Mouse (Mus musculus) stomach, postnatal 0 days (tissue): ENCODE results near the gene Arid5b. TPM values are rescaled to one million over a fixed set of nuclear protein-coding genes. Genes with fewer than 3 reads are reported as not detected.

Experiments
- ATAC-seq: fragments of 200-750 bp; cut with Nextera tagmentation; 2 replicates; pipeline ENCODE4 v1.8.0; 2017; ENCODE audit not compliant: low FRiP score, low TSS enrichment
- DNase-seq: peaks from one replicate; pipeline ENCODE4 v3.0.0-alpha.2; 2016; ENCODE audit warnings: low spot score
- H3K27ac ChIP-seq: fragments of 300-500 bp; sonication (generic); replicated peaks from 2 replicates; pipeline ENCODE4 v1.5.1; 2014; ENCODE audit warnings: mild to moderate bottlenecking, control low read depth
- H3K27me3 ChIP-seq: fragments of 300-500 bp; sonication (generic); 2 replicates; pipeline ENCODE4 v1.6.1; 2014; ENCODE audit warnings: low read length; ENCODE audit not compliant: control insufficient read depth, insufficient read depth
- H3K36me3 ChIP-seq: fragments of 300-500 bp; sonication (generic); 2 replicates; pipeline ENCODE4 v1.6.1; 2014; ENCODE audit warnings: low read length, mixed read lengths; ENCODE audit not compliant: control insufficient read depth, insufficient read depth
- H3K4me1 ChIP-seq: fragments of 300-500 bp; sonication (generic); replicated peaks from 2 replicates; pipeline ENCODE4 v1.6.1; 2014; ENCODE audit warnings: antibody characterized with exemption; ENCODE audit not compliant: control insufficient read depth, insufficient read depth
- H3K4me2 ChIP-seq: fragments of 300-500 bp; sonication (generic); replicated peaks from 2 replicates; pipeline ENCODE4 v1.6.1; 2014; ENCODE audit warnings: low read depth, mild to moderate bottlenecking, control low read depth, moderate library complexity
- H3K4me3 ChIP-seq: fragments of 300-500 bp; sonication (generic); 2 replicates; pipeline ENCODE4 v1.5.1; 2014; ENCODE audit warnings: low read depth, low read length, control low read depth
- H3K9ac ChIP-seq: fragments of 300-500 bp; sonication (generic); 2 replicates; pipeline ENCODE4 v1.6.1; 2014; ENCODE audit warnings: mild to moderate bottlenecking, low read length, control low read depth, mixed read lengths
- H3K9me3 ChIP-seq: fragments of 300-500 bp; sonication (generic); 2 replicates; pipeline ENCODE4 v1.6.1; 2016; ENCODE audit warnings: low read length; ENCODE audit not compliant: control insufficient read depth
- CTCF ChIP-seq: IDR thresholded peaks from 2 replicates; pipeline ENCODE4 v1.5.1; 2016; ENCODE audit warnings: antibody characterized with exemption, low read depth, mild to moderate bottlenecking, moderate library complexity
- EP300 ChIP-seq: optimal IDR thresholded peaks from 2 replicates; pipeline ENCODE3; 2016; ENCODE audit warnings: antibody characterized with exemption
- WGBS: fragments of 180-500 bp; shearing (Covaris S2); extraction: QIAGEN DNeasy Blood & Tissue Kit; methylation state at CpG from one replicate; pipeline ENCODE4 v1.1.7; 2014; 5-methylcytosine and 5-hydroxymethylcytosine counted together
- polyA plus RNA-seq: library from polyadenylated mRNA; unstranded; fragments of >200 nt; fragmentation: Nextera tagmentation; extraction: Ambion mirVana; gene quantifications from 2 replicates; pipeline ENCODE4 v1.2.1, GENCODE M21; 2015

The Arid5b gene
- polyA plus RNA-seq, 1 experiment from 2014 or later, result 18.3 TPM

- no peaks in the 10 kb centered on the region for H3K27me3 ChIP-seq
- no peak overlapping the region for H3K4me2 ChIP-seq
- no peaks in the 10 kb centered on the region for H3K9me3 ChIP-seq
- no peak overlapping the region for H3K9ac ChIP-seq
- WGBS, result 88% methylated on average over 6 of the region's 6 CpGs
- no peak for DNase-seq
- H3K4me1 ChIP-seq, result peaks cover 13% of the 10 kb centered on the region
- no peak for ATAC-seq
- H3K27ac ChIP-seq, result no peak overlapping the region
- no peak for TF ChIP-seq EP300
- no peak for TF ChIP-seq CTCF
- H3K36me3 ChIP-seq, result 0 out of 2 replicates have a peak, but pooled peaks cover 5% of the 10 kb centered on the region
- H3K4me3 ChIP-seq, result no peak overlapping the region
Measured at GRCm38 (mm10) chr10:68107716-68108115, 170.8 kb downstream of the Arid5b start.

- DNase-seq (no peak), ATAC-seq (no peak)
- Histone ChIP-seq H3K36me3 (0 out of 2 replicates have a peak, but pooled peaks cover 5% of the 10 kb centered on the region), H3K9ac (no peak overlapping the region), H3K27ac (no peak overlapping the region), H3K4me3 (no peak overlapping the region), H3K4me2 (no peak overlapping the region), H3K9me3 (no peaks in the 10 kb centered on the region), H3K4me1 (peaks cover 13% of the 10 kb centered on the region), H3K27me3 (no peaks in the 10 kb centered on the region)
- no peak for TF ChIP-seq EP300
- 38% methylated on average over 9 of the region's 9 CpGs for WGBS
Measured at GRCm38 (mm10) chr10:68106351-68106950, 172.1 kb downstream of the Arid5b start.

GRCm38 (mm10) chr10:68104881-68105781 is 173.4 kb downstream of the Arid5b start:
- TF ChIP-seq CTCF (no peak), EP300 (no peak)
- H3K27me3 ChIP-seq, result no peaks in the 10 kb centered on the region
- H3K4me1 ChIP-seq, result peaks cover 9% of the 10 kb centered on the region
- no peak for DNase-seq
- 22% methylated on average over 14 of the region's 14 CpGs for WGBS
- peak; percentile 43; the same call in 1 of the 2 replicates for ATAC-seq
- H3K36me3 ChIP-seq, result peaks cover 7% of the 10 kb centered on the region; the same call in 1 of the 2 replicates
- no peak overlapping the region for H3K4me3 ChIP-seq
- peak overlapping the region; percentile 89 for H3K27ac ChIP-seq
- H3K9me3 ChIP-seq, result no peaks in the 10 kb centered on the region
- H3K9ac ChIP-seq, result no peak overlapping the region
- 0 out of 2 replicates have a peak overlapping the region, but pooled peaks have one; percentile 9 for H3K4me2 ChIP-seq

- Histone ChIP-seq H3K27ac (peak overlapping the region; percentile 89), H3K4me3 (no peak overlapping the region), H3K27me3 (no peaks in the 10 kb centered on the region), H3K9me3 (no peaks in the 10 kb centered on the region), H3K4me1 (peaks cover 9% of the 10 kb centered on the region), H3K36me3 (peaks cover 7% of the 10 kb centered on the region; the same call in 1 of the 2 replicates), H3K4me2 (0 out of 2 replicates have a peak overlapping the region, but pooled peaks have one; percentile 9), H3K9ac (no peak overlapping the region)
- DNase-seq, result peak; percentile 30
- WGBS, result 7% methylated on average over 2 of the region's 2 CpGs
- TF ChIP-seq EP300 (no peak), CTCF (no peak)
- ATAC-seq, result peak; percentile 61
Measured at GRCm38 (mm10) chr10:68104481-68104880, 174.1 kb downstream of the Arid5b start.

- Histone ChIP-seq H3K4me1 (peaks cover 9% of the 10 kb centered on the region), H3K36me3 (peaks cover 7% of the 10 kb centered on the region; the same call in 1 of the 2 replicates), H3K27ac (peak overlapping the region; percentile 89), H3K9me3 (no peaks in the 10 kb centered on the region), H3K27me3 (no peaks in the 10 kb centered on the region), H3K9ac (no peak overlapping the region), H3K4me3 (no peak overlapping the region), H3K4me2 (no peak overlapping the region)
- peak; percentile 30 for TF ChIP-seq EP300
- no peak for TF ChIP-seq CTCF
- WGBS, result 19% methylated on average over 5 of the region's 5 CpGs
- ATAC-seq (peak; percentile 82), DNase-seq (peak; percentile 52)
Measured at GRCm38 (mm10) chr10:68103988-68104387, 174.6 kb downstream of the Arid5b start.
